In genomic region chr5:120711827-120712226, GRCm38 (mm10) we compare ENCODE assay signal across 8 mouse cellular contexts. TPM values are rescaled to one million over a fixed set of nuclear protein-coding genes. Genes with fewer than 3 reads are reported as not detected.
DNase-seq lines count a peak whose midpoint lies in the region; ATAC-seq lines count a peak whose summit lies in the region.

Gene Dtx1 (minus strand): TSS chr5:120711927.

- peak within 1 kb of the TSS; percentile 64 for H3K9ac ChIP-seq in neural tube, embryonic 11.5 days (ENCODE audit: low read length)

- H3K36me3 ChIP-seq in neural tube, embryonic 11.5 days (ENCODE audit: control insufficient read depth, insufficient read depth, low read length): no peaks in the 10 kb centered on the region

- 42% methylated on average over 3 of the region's 3 CpGs for WGBS in neural tube, embryonic 11.5 days

- intact Hi-C loops in left cerebral cortex, postnatal 10 days (cut with DNase I): loop anchor here (2.0 kb wide), 2 partner anchors 31 to 91 kb away; no protein-coding TSS in a partner anchor

- no peak for DNase-seq in adrenal gland, postnatal 4 days (ENCODE audit: low spot score in 2 of 2)
- no peak for DNase-seq in adrenal gland, postnatal 36 days
- no peak for DNase-seq in neural tube, embryonic 11.5 days (ENCODE audit: low spot score)
- DNase-seq in neural tube, embryonic 10.5 days (ENCODE audit: extremely low spot score, low spot score): no peak
- no peak for DNase-seq in left cerebral cortex, postnatal 10 days (ENCODE audit: extremely low spot score in 1 of 2, low spot score in 2 of 2)
- DNase-seq in urinary bladder, adult 18-20 months (ENCODE audit: low spot score in 2 of 2): no peak
- DNase-seq in thymus, postnatal 14 days: no peak

- no peak for ATAC-seq in neural tube, embryonic 11.5 days (ENCODE audit: insufficient read depth, low FRiP score, low TSS enrichment)
- no peak for ATAC-seq in neutrophil, adult 5-6 weeks (ENCODE audit: extremely low read depth, insufficient number of reproducible peaks, low FRiP score, poor library complexity, severe bottlenecking)

- H3K4me1 ChIP-seq in neural tube, embryonic 11.5 days (ENCODE audit: control insufficient read depth, insufficient read depth, low read length): peaks cover 18% of the 10 kb centered on the region

- H3K4me2 ChIP-seq in neural tube, embryonic 11.5 days (ENCODE audit: low read depth): peak within 1 kb of the TSS; percentile 71

- no peaks in the 10 kb centered on the region for H3K9me3 ChIP-seq in neural tube, embryonic 11.5 days (ENCODE audit: control insufficient read depth, low read length)

- H3K27ac ChIP-seq in neural tube, embryonic 11.5 days (ENCODE audit: low read depth, low read length): peak within 1 kb of the TSS; percentile 7; the same call in 1 of the 2 replicates

- H3K4me3 ChIP-seq in neural tube, embryonic 11.5 days (ENCODE audit: low read depth, low read length): peak within 1 kb of the TSS; percentile 46

- peaks cover 49% of the 10 kb centered on the region for H3K27me3 ChIP-seq in neural tube, embryonic 11.5 days (ENCODE audit: control insufficient read depth, insufficient read depth, low read length)

RNA-seq across cellular contexts. Expression of gene Dtx1, which starts in this region (rescaled TPM):
- 10 to 100 TPM; 13.7 to 17.2 TPM for total RNA-seq in adrenal gland, postnatal 4 days (2021)
- 10 to 100 TPM in 1 of 2 experiments, 1 to 10 TPM in 1; 7.6 to 12.0 TPM for total RNA-seq in adrenal gland, postnatal 36 days (2021)
- 7.0 and 7.4 TPM in 2 replicates for polyA plus RNA-seq in neural tube, embryonic 11.5 days (2014; fragmentation: Nextera tagmentation; extraction: Ambion mirVana)
- total RNA-seq in left cerebral cortex, postnatal 10 days (2021): 10 to 100 TPM; 84.4 to 90.4 TPM
- 30.0 and 36.0 TPM in 2 replicates for total RNA-seq in neutrophil, adult 5-6 weeks (2017)
